Mouse (Mus musculus): ENCODE results near the gene Gucy1a1. TPM values are rescaled to one million over a fixed set of nuclear protein-coding genes. Genes with fewer than 3 reads are reported as not detected.
"Not testable (repeated sequence)": the region's sequence is repeated elsewhere in the genome, so short reads cannot be mapped to it uniquely, and the experiment has no call there.

The Gucy1a1 gene
- 3.0 and 8.7 TPM in 2 replicates for polyA plus RNA-seq (2011; ENCODE audit: insufficient read depth, insufficient read length, low replicate concordance, missing spikeins)

GRCm38 (mm10) chr3:82145126-82145901 lies at the start of gene Gucy1a1:
TSS of gene Gucy1a1 (minus strand) at chr3:82145789.
- H3K4me1 ChIP-seq (ENCODE audit: control insufficient read depth, insufficient read depth, low read length) = no peaks in the 10 kb centered on the region
- TF ChIP-seq CTCF (IDR thresholded peaks at IDR 0.05; ENCODE audit: control insufficient read depth, insufficient read depth, low read length) = no peak
- TF ChIP-seq POLR2A (IDR thresholded peaks at IDR 0.05; ENCODE audit: borderline replicate concordance, control insufficient read depth, low read depth, low read length) = no peak
- peak within 1 kb of the TSS; percentile 35 for H3K4me3 ChIP-seq (replicated peaks; ENCODE audit: control insufficient read depth, low read depth, low read length)
- H3K27ac ChIP-seq (ENCODE audit: control insufficient read depth, insufficient read depth, low read depth, low read length, poor library complexity) = no peak within 1 kb of the TSS; the same call in 1 of the 2 replicates
- WGBS = 1% methylated on average over 36 of the region's 36 CpGs

GRCm38 (mm10) chr3:82191559-82192245 lies 46.1 kb upstream of the Gucy1a1 start:
- WGBS = 36% methylated on average over 1 of the region's 1 CpGs
- H3K27ac ChIP-seq (ENCODE audit: control insufficient read depth, insufficient read depth, low read depth, low read length, poor library complexity) = no peak overlapping the region
- TF ChIP-seq CTCF (IDR thresholded peaks at IDR 0.05; ENCODE audit: control insufficient read depth, insufficient read depth, low read length) (no peak), POLR2A (IDR thresholded peaks at IDR 0.05; ENCODE audit: borderline replicate concordance, control insufficient read depth, low read depth, low read length) (no peak)
- H3K4me1 ChIP-seq (ENCODE audit: control insufficient read depth, insufficient read depth, low read length) = no peaks in the 10 kb centered on the region
- H3K4me3 ChIP-seq (replicated peaks; ENCODE audit: control insufficient read depth, low read depth, low read length) = no peak overlapping the region

- no peak for TF ChIP-seq CTCF (IDR thresholded peaks at IDR 0.05; ENCODE audit: control insufficient read depth, insufficient read depth, low read length)
- TF ChIP-seq POLR2A (IDR thresholded peaks at IDR 0.05; ENCODE audit: borderline replicate concordance, control insufficient read depth, low read depth, low read length) = no peak
- 72% methylated on average over 9 of the region's 9 CpGs for WGBS
- H3K27ac ChIP-seq (ENCODE audit: control insufficient read depth, insufficient read depth, low read depth, low read length, poor library complexity) = no peak overlapping the region
- no peak overlapping the region for H3K4me3 ChIP-seq (replicated peaks; ENCODE audit: control insufficient read depth, low read depth, low read length)
- no peaks in the 10 kb centered on the region for H3K4me1 ChIP-seq (ENCODE audit: control insufficient read depth, insufficient read depth, low read length)
Measured at GRCm38 (mm10) chr3:82185626-82186025, 40.0 kb upstream of the Gucy1a1 start.

- TF ChIP-seq POLR2A (IDR thresholded peaks at IDR 0.05; ENCODE audit: borderline replicate concordance, control insufficient read depth, low read depth, low read length) = no peak
- no peak for TF ChIP-seq CTCF (IDR thresholded peaks at IDR 0.05; ENCODE audit: control insufficient read depth, insufficient read depth, low read length)
- H3K27ac ChIP-seq (ENCODE audit: control insufficient read depth, insufficient read depth, low read depth, low read length, poor library complexity) = no peak overlapping the region
- H3K4me1 ChIP-seq (ENCODE audit: control insufficient read depth, insufficient read depth, low read length) = no peaks in the 10 kb centered on the region
- no peak overlapping the region for H3K4me3 ChIP-seq (replicated peaks; ENCODE audit: control insufficient read depth, low read depth, low read length)
Measured at GRCm38 (mm10) chr3:82181500-82181899, 35.9 kb upstream of the Gucy1a1 start.

- no peaks in the 10 kb centered on the region for H3K4me1 ChIP-seq (ENCODE audit: control insufficient read depth, insufficient read depth, low read length)
Measured at GRCm38 (mm10) chr3:82180253-82180652, 34.7 kb upstream of the Gucy1a1 start.

GRCm38 (mm10) chr3:82175501-82175900 lies 29.9 kb upstream of the Gucy1a1 start:
- H3K27ac ChIP-seq (ENCODE audit: control insufficient read depth, insufficient read depth, low read depth, low read length, poor library complexity) = no peak overlapping the region
- WGBS = 8% methylated on average over 1 of the region's 1 CpGs
- TF ChIP-seq POLR2A (IDR thresholded peaks at IDR 0.05; ENCODE audit: borderline replicate concordance, control insufficient read depth, low read depth, low read length) = no peak
- no peak for TF ChIP-seq CTCF (IDR thresholded peaks at IDR 0.05; ENCODE audit: control insufficient read depth, insufficient read depth, low read length)
- no peak overlapping the region for H3K4me3 ChIP-seq (replicated peaks; ENCODE audit: control insufficient read depth, low read depth, low read length)
- H3K4me1 ChIP-seq (ENCODE audit: control insufficient read depth, insufficient read depth, low read length) = no peaks in the 10 kb centered on the region

More at GRCm38 (mm10) chr3:82180253-82180652, 34.7 kb upstream of the Gucy1a1 start:
- 77% methylated on average over 3 of the region's 3 CpGs for WGBS
- no peak overlapping the region for H3K4me3 ChIP-seq (replicated peaks; ENCODE audit: control insufficient read depth, low read depth, low read length)
- no peak overlapping the region for H3K27ac ChIP-seq (ENCODE audit: control insufficient read depth, insufficient read depth, low read depth, low read length, poor library complexity)
- TF ChIP-seq CTCF (IDR thresholded peaks at IDR 0.05; ENCODE audit: control insufficient read depth, insufficient read depth, low read length) (no peak), POLR2A (IDR thresholded peaks at IDR 0.05; ENCODE audit: borderline replicate concordance, control insufficient read depth, low read depth, low read length) (no peak)

GRCm38 (mm10) chr3:82167064-82167463 lies 21.5 kb upstream of the Gucy1a1 start:
- TF ChIP-seq CTCF (IDR thresholded peaks at IDR 0.05; ENCODE audit: control insufficient read depth, insufficient read depth, low read length) (no peak), POLR2A (IDR thresholded peaks at IDR 0.05; ENCODE audit: borderline replicate concordance, control insufficient read depth, low read depth, low read length) (no peak)
- 54% methylated on average over 2 of the region's 2 CpGs for WGBS
- Histone ChIP-seq H3K4me1 (ENCODE audit: control insufficient read depth, insufficient read depth, low read length) (no peaks in the 10 kb centered on the region), H3K27ac (ENCODE audit: control insufficient read depth, insufficient read depth, low read depth, low read length, poor library complexity) (no peak overlapping the region), H3K4me3 (replicated peaks; ENCODE audit: control insufficient read depth, low read depth, low read length) (no peak overlapping the region)

- no peak overlapping the region for H3K4me3 ChIP-seq (replicated peaks; ENCODE audit: control insufficient read depth, low read depth, low read length)
- H3K4me1 ChIP-seq (ENCODE audit: control insufficient read depth, insufficient read depth, low read length) = no peaks in the 10 kb centered on the region
- 50% methylated on average over 2 of the region's 2 CpGs for WGBS
- H3K27ac ChIP-seq (ENCODE audit: control insufficient read depth, insufficient read depth, low read depth, low read length, poor library complexity) = no peak overlapping the region
- TF ChIP-seq CTCF (IDR thresholded peaks at IDR 0.05; ENCODE audit: control insufficient read depth, insufficient read depth, low read length) = no peak
- no peak for TF ChIP-seq POLR2A (IDR thresholded peaks at IDR 0.05; ENCODE audit: borderline replicate concordance, control insufficient read depth, low read depth, low read length)
Measured at GRCm38 (mm10) chr3:82165937-82166336, 20.3 kb upstream of the Gucy1a1 start.

GRCm38 (mm10) chr3:82162992-82163391 lies 17.4 kb upstream of the Gucy1a1 start:
- H3K4me3 ChIP-seq (replicated peaks; ENCODE audit: control insufficient read depth, low read depth, low read length); H3K27ac ChIP-seq (ENCODE audit: control insufficient read depth, insufficient read depth, low read depth, low read length, poor library complexity); H3K4me1 ChIP-seq (ENCODE audit: control insufficient read depth, insufficient read depth, low read length): not testable (repeated sequence)
- 74% methylated on average over 1 of the region's 1 CpGs for WGBS
